Mouse (Mus musculus) cortical plate, adult 2 months (tissue): ENCODE data around the gene Trim26.

ENCODE experiments used
- CTCF ChIP-seq: fragments of 200-500 bp; IDR thresholded peaks from 2 replicates; pipeline ENCODE4 v1.5.1; 2011; ENCODE audit warnings: mild to moderate bottlenecking, control low read depth, low read length; ENCODE audit not compliant: insufficient read depth; ENCODE audit errors: extremely low read depth
- POLR2A ChIP-seq: fragments of 200-500 bp; IDR thresholded peaks from 2 replicates; pipeline ENCODE4 v1.6.1; 2011; ENCODE audit warnings: mild to moderate bottlenecking, low read length, control low read depth; ENCODE audit not compliant: insufficient read depth; ENCODE audit errors: extremely low read depth

DNA sequence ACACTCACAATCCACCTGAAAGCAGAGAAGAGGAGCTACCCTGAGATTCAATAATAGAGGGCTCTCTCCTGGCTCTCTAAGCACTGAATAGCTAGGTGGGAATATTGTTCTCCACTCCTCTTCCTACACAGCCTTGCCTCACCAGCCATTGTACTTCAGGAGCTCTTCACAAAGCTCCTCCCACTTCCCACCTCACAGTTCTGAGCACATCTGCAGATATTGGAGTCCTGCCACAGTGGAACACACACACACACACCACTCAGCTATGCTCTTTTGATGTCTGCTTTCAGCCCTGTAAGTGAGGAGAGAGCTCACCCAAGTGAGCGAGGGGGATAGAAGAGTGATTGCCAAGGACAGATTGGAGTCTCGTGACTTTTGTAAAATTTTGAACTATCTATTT lies 46.4 kb downstream of the Trim26 start:
- TF ChIP-seq POLR2A (no peak), CTCF (no peak)
